Mouse (Mus musculus) myocyte (in vitro differentiated cells): Measurements from ENCODE around the gene Csad.

Source experiments
- CEBPB ChIP-seq: IDR thresholded peaks from 2 replicates; pipeline ENCODE4 v1.6.1; 2011; ENCODE audit warnings: mild to moderate bottlenecking, moderate library complexity; ENCODE audit not compliant: poor library complexity, insufficient read depth, severe bottlenecking
- MAX ChIP-seq: IDR thresholded peaks from one replicate; pipeline ENCODE4 v1.6.1; 2011; ENCODE audit warnings: low read depth, mild to moderate bottlenecking, control low read depth
- POLR2A ChIP-seq: IDR thresholded peaks from one replicate; pipeline ENCODE4 v1.6.1; 2011; ENCODE audit warnings: low read depth, mild to moderate bottlenecking, control low read depth, moderate library complexity; ENCODE audit not compliant: insufficient read length
- USF1 ChIP-seq: IDR thresholded peaks from one replicate; pipeline ENCODE4 v1.6.1; 2011; ENCODE audit warnings: low read depth, mild to moderate bottlenecking, control low read depth, moderate library complexity

- no peak for TF ChIP-seq USF1
- TF ChIP-seq POLR2A = no peak
- no peak for TF ChIP-seq CEBPB
- TF ChIP-seq MAX = no peak
Observed at GRCm38 (mm10) chr15:102233896-102234295, 29.4 kb upstream of the Csad start.
